Comparison of ENCODE assay signal across 9 mouse cellular contexts in the genomic region with DNA sequence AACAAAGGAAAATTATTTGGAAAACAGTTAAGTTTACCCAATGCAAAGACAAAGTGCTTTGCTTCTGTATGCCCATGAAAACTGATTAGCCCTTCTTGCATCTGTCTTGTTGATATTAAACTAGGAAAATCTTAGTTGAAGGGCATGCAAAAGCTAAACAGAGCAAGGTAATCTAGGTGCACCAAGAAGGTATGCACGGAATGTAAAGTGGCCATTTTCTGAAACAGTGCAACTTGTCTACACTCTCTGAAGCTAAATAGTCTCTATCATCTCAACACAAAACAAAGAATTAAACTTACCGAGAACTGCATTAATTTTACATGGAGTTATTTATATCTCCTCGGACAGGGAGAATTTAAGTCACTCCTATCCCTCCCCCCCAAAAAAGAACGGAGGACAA. TPM values are rescaled to one million over a fixed set of nuclear protein-coding genes. Genes with fewer than 3 reads are reported as not detected.
DNase-seq lines count a peak whose midpoint lies in the region; ATAC-seq and TF ChIP-seq lines count a peak whose summit lies in the region.
"Had no signal": no experiment of that assay in that cellular context is flagged by ENCODE, and none has a peak within 500 bp of the region (broad histone marks: within the 10 kb centered on the region; RNA-seq: fewer than 3 reads in every experiment).

No protein-coding gene starts in this region.

- H3K9me3 ChIP-seq in hindbrain, embryonic 15.5 days = no peaks in the 10 kb centered on the region
- no peaks in the 10 kb centered on the region for H3K9me3 ChIP-seq in midbrain, embryonic 13.5 days

- peaks cover 36% of the 10 kb centered on the region for H3K4me1 ChIP-seq in kidney, adult 2 months (ENCODE audit: control insufficient read depth, insufficient read depth, low read length)
- peaks cover 6% of the 10 kb centered on the region for H3K4me1 ChIP-seq in brown adipose tissue, adult 24 weeks (ENCODE audit: control insufficient read depth, insufficient read depth, insufficient read length, low read length)
- peaks cover 42% of the 10 kb centered on the region for H3K4me1 ChIP-seq in hindbrain, embryonic 15.5 days (replicated peaks)
- H3K4me1 ChIP-seq in midbrain, embryonic 13.5 days (replicated peaks) = peaks cover 46% of the 10 kb centered on the region

- no peaks in the 10 kb centered on the region; the same call in 1 of the 2 replicates for H3K36me3 ChIP-seq in kidney, adult 2 months (ENCODE audit: control insufficient read depth, insufficient read depth, low read length)
- H3K36me3 ChIP-seq in hindbrain, embryonic 15.5 days = no peaks in the 10 kb centered on the region
- H3K36me3 ChIP-seq in midbrain, embryonic 13.5 days = no peaks in the 10 kb centered on the region

- H3K27me3 ChIP-seq in kidney, adult 2 months (replicated peaks; ENCODE audit: control insufficient read depth, insufficient read depth, low read length) = no peaks in the 10 kb centered on the region
- H3K27me3 ChIP-seq in hindbrain, embryonic 15.5 days = no peaks in the 10 kb centered on the region
- no peaks in the 10 kb centered on the region for H3K27me3 ChIP-seq in midbrain, embryonic 13.5 days
- H3K27me3 ChIP-seq: Patski had no signal

- TF ChIP-seq POLR2A in kidney, adult 2 months (IDR thresholded peaks at IDR 0.05; ENCODE audit: low read depth, low read length) = no peak

- H3K4me2 ChIP-seq in hindbrain, embryonic 15.5 days = peak overlapping the region; percentile 69
- peak overlapping the region; percentile 84 for H3K4me2 ChIP-seq in midbrain, embryonic 13.5 days (replicated peaks)

- 4% methylated on average over 4 of the region's 4 CpGs for WGBS in kidney, adult 2 months
- WGBS in hindbrain, embryonic 15.5 days = 13% methylated on average over 4 of the region's 4 CpGs
- WGBS in midbrain, embryonic 13.5 days = 11% methylated on average over 4 of the region's 4 CpGs

- no peak for TF ChIP-seq CTCF in kidney, adult 2 months (conservative IDR thresholded peaks at IDR 0.05; ENCODE audit: insufficient read depth, insufficient read length, low read depth, low read length)

- H3K4me3 ChIP-seq in kidney, adult 2 months (ENCODE audit: insufficient read depth, low read depth, low read length) = peak overlapping the region; percentile 60
- H3K4me3 ChIP-seq in brown adipose tissue, adult 24 weeks (ENCODE audit: insufficient read depth, low read depth, low read length) = peak overlapping the region; percentile 70
- peak overlapping the region; percentile 73 for H3K4me3 ChIP-seq in hindbrain, embryonic 15.5 days
- H3K4me3 ChIP-seq in midbrain, embryonic 13.5 days (replicated peaks) = peak overlapping the region; percentile 63

- H3K9ac ChIP-seq in hindbrain, embryonic 15.5 days = peak overlapping the region; percentile 61
- peak overlapping the region; percentile 74 for H3K9ac ChIP-seq in midbrain, embryonic 13.5 days (replicated peaks)

- peak overlapping the region; percentile 100 for H3K27ac ChIP-seq in kidney, adult 2 months (ENCODE audit: insufficient read depth, low read depth, low read length)
- H3K27ac ChIP-seq in brown adipose tissue, adult 24 weeks (replicated peaks; ENCODE audit: low read depth, low read length) = peak overlapping the region; percentile 79
- peak overlapping the region; percentile 82 for H3K27ac ChIP-seq in hindbrain, embryonic 15.5 days (replicated peaks)
- H3K27ac ChIP-seq in midbrain, embryonic 13.5 days = peak overlapping the region; percentile 61; the same call in 1 of the 2 replicates

- peak; percentile 50; the same call in 1 of the 2 replicates for ATAC-seq in hindbrain, embryonic 15.5 days (ENCODE audit: low FRiP score, low read depth)
- peak; percentile 32; the same call in 1 of the 2 replicates for ATAC-seq in midbrain, embryonic 13.5 days

- DNase-seq in kidney, adult 2 months = no peak
- no peak for DNase-seq in kidney, adult 11 months
- DNase-seq in urinary bladder, postnatal 10 days (ENCODE audit: low spot score) = no peak
- DNase-seq in cerebellum, adult 9-10 months = no peak
- DNase-seq in thymus, postnatal 14 days = no peak

RNA-seq across cellular contexts. Expression of a gene that starts 16.2 kb away (rescaled TPM):
- 218 and 287 TPM in 2 replicates for polyA plus RNA-seq in kidney, adult 2 months (2012; rRNA removed)
- polyA plus RNA-seq in brown adipose tissue, adult 24 weeks (2012; ENCODE audit: insufficient read depth, insufficient read length, missing spikeins) = 37.2 and 49.9 TPM in 2 replicates
- polyA plus RNA-seq in hindbrain, embryonic 15.5 days (2015; fragmentation: Nextera tagmentation; extraction: Ambion mirVana) = 78.4 and 82.1 TPM in 2 replicates
- 87.1 and 88.8 TPM in 2 replicates for polyA plus RNA-seq in midbrain, embryonic 13.5 days (2015; fragmentation: Nextera tagmentation; extraction: Ambion mirVana)

RNA-seq across cellular contexts. Expression of a gene that starts 39.5 kb away (rescaled TPM):
- polyA plus RNA-seq in kidney, adult 2 months (2012; rRNA removed) = 0.27 and 0.39 TPM in 2 replicates
- polyA plus RNA-seq in brown adipose tissue, adult 24 weeks (2012; ENCODE audit: insufficient read depth, insufficient read length, missing spikeins) = not detected in 2 replicates
- 26.4 and 26.5 TPM in 2 replicates for polyA plus RNA-seq in hindbrain, embryonic 15.5 days (2015; fragmentation: Nextera tagmentation; extraction: Ambion mirVana)
- polyA plus RNA-seq in midbrain, embryonic 13.5 days (2015; fragmentation: Nextera tagmentation; extraction: Ambion mirVana) = 9.8 and 11.0 TPM in 2 replicates
- polyA plus RNA-seq: Patski had no signal
